Mouse (Mus musculus) heart, adult 2 months (tissue): ENCODE results near the gene Ptprd. TPM values are rescaled to one million over a fixed set of nuclear protein-coding genes. Genes with fewer than 3 reads are reported as not detected.

Experiments used
- DNase-seq, 2 experiments: peaks; one replicate each; pipeline ENCODE4 v3.0.0; 2021
- H3K27ac ChIP-seq: fragments of 200-600 bp; 2 replicates; pipeline ENCODE4 v1.8.1; 2022
- H3K27me3 ChIP-seq: fragments of 200-500 bp; 2 replicates; pipeline ENCODE4 v1.6.1; 2012; ENCODE audit warnings: mild to moderate bottlenecking, low read length, inconsistent platforms, mixed read lengths; ENCODE audit not compliant: control insufficient read depth, insufficient read depth
- H3K36me3 ChIP-seq: fragments of 200-500 bp; 2 replicates; pipeline ENCODE4 v1.6.1; 2012; ENCODE audit warnings: low read length, inconsistent platforms; ENCODE audit not compliant: control insufficient read depth, insufficient read depth
- H3K4me1 ChIP-seq: fragments of 200-500 bp; 2 replicates; pipeline ENCODE4 v1.6.1; 2011; ENCODE audit warnings: low read length; ENCODE audit not compliant: control insufficient read depth, insufficient read depth
- H3K4me3 ChIP-seq: fragments of 200-600 bp; 2 replicates; pipeline ENCODE4 v1.8.1; 2022
- H3K79me2 ChIP-seq: fragments of 200-500 bp; replicated peaks from 2 replicates; pipeline ENCODE4 v1.6.1; 2012; ENCODE audit warnings: mild to moderate bottlenecking, inconsistent platforms, low read length, moderate library complexity, mixed read lengths; ENCODE audit not compliant: control insufficient read depth, insufficient read depth
- H3K9ac ChIP-seq: fragments of 200-500 bp; 2 replicates; pipeline ENCODE4 v1.6.1; 2012; ENCODE audit warnings: low read depth, mild to moderate bottlenecking, control low read depth, inconsistent platforms, low read length, mixed read lengths
- CTCF ChIP-seq: fragments of 200-600 bp; IDR thresholded peaks from 2 replicates; pipeline ENCODE4 v1.8.1; 2022; ENCODE audit warnings: antibody characterized with exemption, mild to moderate bottlenecking, moderate library complexity
- EP300 ChIP-seq: fragments of 200-500 bp; IDR thresholded peaks from 2 replicates; pipeline ENCODE4 v1.6.1; 2011; ENCODE audit warnings: low read depth, low read length, control low read depth; ENCODE audit not compliant: insufficient read depth
- POLR2A ChIP-seq: fragments of 200-500 bp; IDR thresholded peaks from 2 replicates; pipeline ENCODE4 v1.6.1; 2011; ENCODE audit warnings: mild to moderate bottlenecking, low read depth, low read length, control low read depth; ENCODE audit not compliant: insufficient read depth
- WGBS: fragments of 180-500 bp; shearing (Covaris S2); methylation state at CpG from one replicate; pipeline ENCODE4 v1.1.7; 2018; 5-methylcytosine and 5-hydroxymethylcytosine counted together
- intact Hi-C: fragments of 180-260 bp; cut with DNase I; formaldehyde crosslinking; loops from one replicate; pipeline ENCODE4 v1.15.1; 2025
- polyA plus RNA-seq: library from polyadenylated mRNA; depleted of rRNA; stranded (reverse); fragments of >200 nt; gene quantifications from 2 replicates; pipeline ENCODE4 v1.2.3, GENCODE M21; 2012
- total RNA-seq, 2 experiments: library from RNA; stranded (reverse); gene quantifications; 2 replicates each; pipeline ENCODE4 v1.2.3; 2021

Gene Ptprd
- total and polyA plus RNA-seq, 3 experiments, result 2.7 to 7.0 (median 5.3) TPM

- Histone ChIP-seq H3K79me2 (no peaks in the 10 kb centered on the region), H3K36me3 (no peaks in the 10 kb centered on the region), H3K4me1 (no peaks in the 10 kb centered on the region; the same call in 1 of the 2 replicates), H3K27me3 (no peaks in the 10 kb centered on the region), H3K4me3 (no peak overlapping the region), H3K27ac (no peak overlapping the region), H3K9ac (no peak overlapping the region)
- intact Hi-C loops, result no loop called here
- 81% methylated on average over 8 of the region's 8 CpGs for WGBS
- no peak for DNase-seq
- TF ChIP-seq POLR2A (no peak), EP300 (no peak), CTCF (no peak)
Measured at GRCm38 (mm10) chr4:76025571-76026325, 2186.0 kb downstream of the Ptprd start.

DNA sequence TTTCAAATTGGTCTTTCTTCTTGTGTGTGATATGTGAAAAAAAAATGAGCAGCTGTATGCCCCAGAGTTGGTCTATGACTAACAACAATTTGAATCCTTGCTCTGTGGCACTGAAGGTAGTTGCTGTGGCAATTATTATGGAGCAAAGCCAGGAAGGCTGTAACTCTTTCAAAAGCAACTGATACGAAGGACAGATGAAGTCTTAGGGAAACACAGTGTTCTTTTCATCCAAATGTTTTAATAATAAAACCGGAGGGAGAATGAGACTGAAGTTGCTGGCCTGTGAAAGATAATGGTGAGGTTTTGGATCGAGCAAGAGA lies 2187.3 kb downstream of the Ptprd start:
- Histone ChIP-seq H3K27ac (no peak overlapping the region), H3K4me1 (no peaks in the 10 kb centered on the region; the same call in 1 of the 2 replicates), H3K27me3 (no peaks in the 10 kb centered on the region), H3K9ac (no peak overlapping the region), H3K79me2 (no peaks in the 10 kb centered on the region), H3K36me3 (no peaks in the 10 kb centered on the region), H3K4me3 (no peak overlapping the region)
- intact Hi-C loops, result no loop called here
- WGBS, result 66% methylated on average over 3 of the region's 3 CpGs
- DNase-seq, result no peak
- no peak for TF ChIP-seq CTCF
- TF ChIP-seq EP300, result no peak
- TF ChIP-seq POLR2A, result no peak

- Histone ChIP-seq H3K9ac (no peak overlapping the region), H3K27me3 (no peaks in the 10 kb centered on the region), H3K4me1 (no peaks in the 10 kb centered on the region; the same call in 1 of the 2 replicates), H3K4me3 (no peak overlapping the region), H3K36me3 (no peaks in the 10 kb centered on the region), H3K27ac (no peak overlapping the region), H3K79me2 (no peaks in the 10 kb centered on the region)
- no peak for DNase-seq
- TF ChIP-seq POLR2A (no peak), CTCF (no peak), EP300 (no peak)
- WGBS, result 87% methylated on average over 13 of the region's 13 CpGs
- intact Hi-C loops, result no loop called here
Measured at GRCm38 (mm10) chr4:76023756-76024501, 2187.8 kb downstream of the Ptprd start.

DNA sequence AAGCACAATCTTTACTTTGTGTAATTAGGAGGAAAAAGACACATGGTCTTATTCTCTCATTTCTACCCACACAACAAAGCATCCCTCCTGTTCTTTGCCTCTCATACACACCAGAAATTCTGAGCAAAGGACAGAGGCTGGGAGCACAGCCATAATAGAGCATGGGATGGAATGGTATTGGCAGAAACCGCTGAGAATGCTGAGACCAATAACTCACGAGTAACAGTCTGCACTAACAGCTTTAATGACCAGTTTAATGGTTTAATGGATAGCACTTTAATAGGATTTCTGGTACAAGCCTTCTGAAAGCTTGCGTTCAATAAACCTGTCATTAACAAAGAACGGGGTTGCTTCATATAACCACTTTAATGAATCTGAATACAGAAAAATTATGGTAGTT lies 2190.1 kb downstream of the Ptprd start:
- no peaks in the 10 kb centered on the region for H3K79me2 ChIP-seq
- no peak overlapping the region for H3K27ac ChIP-seq
- intact Hi-C loops, result no loop called here
- DNase-seq, result no peak
- WGBS, result 82% methylated on average over 4 of the region's 4 CpGs
- no peaks in the 10 kb centered on the region; the same call in 1 of the 2 replicates for H3K4me1 ChIP-seq
- no peak overlapping the region for H3K9ac ChIP-seq
- no peaks in the 10 kb centered on the region for H3K36me3 ChIP-seq
- H3K4me3 ChIP-seq, result no peak overlapping the region
- H3K27me3 ChIP-seq, result no peaks in the 10 kb centered on the region
- no peak for TF ChIP-seq EP300

DNA sequence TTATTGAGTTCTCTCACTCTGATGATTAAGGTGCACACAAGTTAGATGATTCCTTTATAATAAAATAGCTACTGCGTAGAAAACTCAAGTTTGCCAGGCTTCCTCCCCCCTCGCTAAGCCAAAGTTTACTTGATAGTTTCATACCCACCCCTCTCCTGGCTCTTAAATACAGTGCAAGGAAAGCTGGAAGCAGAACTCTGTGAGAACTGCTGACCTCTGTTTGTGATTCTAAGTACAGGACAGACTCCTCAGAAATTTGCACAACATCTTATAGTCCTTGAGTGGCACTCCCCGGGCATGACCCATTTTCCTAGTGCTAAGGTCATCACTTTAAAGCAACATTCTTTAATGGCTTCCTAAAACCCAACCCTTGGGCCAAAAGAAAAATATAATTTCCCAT lies 2196.7 kb downstream of the Ptprd start:
- Histone ChIP-seq H3K4me3 (no peak overlapping the region), H3K27ac (no peak overlapping the region), H3K4me1 (no peaks in the 10 kb centered on the region), H3K27me3 (no peaks in the 10 kb centered on the region), H3K36me3 (no peaks in the 10 kb centered on the region), H3K79me2 (no peaks in the 10 kb centered on the region), H3K9ac (no peak overlapping the region)
- intact Hi-C loops, result no loop called here
- TF ChIP-seq POLR2A (no peak), CTCF (no peak), EP300 (no peak)
- DNase-seq, result no peak
- 89% methylated on average over 3 of the region's 3 CpGs for WGBS
